In the genomic region with DNA sequence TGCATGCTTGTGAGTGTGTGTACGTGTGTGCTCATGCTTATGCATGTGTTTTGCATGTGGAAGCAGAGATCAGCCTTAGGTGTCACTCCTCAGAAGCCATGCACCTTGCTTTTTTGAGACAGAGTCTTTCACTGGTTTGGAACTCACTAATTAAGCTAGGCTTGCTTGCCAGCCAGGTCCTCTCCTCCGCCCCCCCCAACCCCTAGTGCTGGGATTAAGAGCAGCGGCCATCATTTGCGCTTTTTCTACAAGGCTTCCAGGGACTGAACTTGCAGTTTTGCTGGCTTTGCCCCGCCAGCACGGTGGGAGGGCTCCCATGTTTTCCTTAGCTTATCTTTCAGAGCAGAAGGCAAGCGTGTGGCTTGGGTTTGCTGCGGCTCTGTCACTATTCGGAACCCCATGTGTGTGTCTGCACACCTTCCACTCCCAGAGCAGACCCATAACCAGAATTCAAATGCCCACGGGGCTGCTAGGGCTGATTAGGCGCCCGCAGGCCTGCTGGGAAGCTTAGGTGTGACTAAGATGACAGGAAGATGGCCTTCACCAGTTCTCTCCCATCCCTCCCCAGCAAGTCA, we compare ENCODE assay signal across 10 mouse cellular contexts. TPM values are rescaled to one million over a fixed set of nuclear protein-coding genes. Genes with fewer than 3 reads are reported as not detected.
DNase-seq lines count a peak whose midpoint lies in the region; ATAC-seq and TF ChIP-seq lines count a peak whose summit lies in the region.
"Had no signal": no experiment of that assay in that cellular context is flagged by ENCODE, and none has a peak within 500 bp of the region (broad histone marks: within the 10 kb centered on the region; RNA-seq: fewer than 3 reads in every experiment).

No protein-coding gene starts in this region.

- H3K27me3 ChIP-seq in heart, embryonic 12.5 days (replicated peaks): peaks cover 8% of the 10 kb centered on the region; the same call in 1 of the 2 replicates
- peaks cover 33% of the 10 kb centered on the region for H3K27me3 ChIP-seq in G1E (ENCODE audit: insufficient read depth, low read length)
- H3K27me3 ChIP-seq in embryonic facial prominence, embryonic 14.5 days (replicated peaks; ENCODE audit: control insufficient read depth, insufficient read depth, low read length): 0 out of 2 replicates have a peak, but pooled peaks cover 3% of the 10 kb centered on the region
- H3K27me3 ChIP-seq in liver, embryonic 13.5 days: peaks cover 13% of the 10 kb centered on the region; the same call in 1 of the 2 replicates

- H3K9me3 ChIP-seq in heart, embryonic 12.5 days (replicated peaks): no peaks in the 10 kb centered on the region
- H3K9me3 ChIP-seq in G1E (replicated peaks): no peaks in the 10 kb centered on the region
- H3K9me3 ChIP-seq in embryonic facial prominence, embryonic 14.5 days (ENCODE audit: control insufficient read depth, low read length): no peaks in the 10 kb centered on the region
- no peaks in the 10 kb centered on the region for H3K9me3 ChIP-seq in liver, embryonic 13.5 days (replicated peaks)
- H3K9me3 ChIP-seq: limb, embryonic 15.5 days had no signal

- H3K27ac ChIP-seq in heart, embryonic 12.5 days (ENCODE audit: poor library complexity, severe bottlenecking): peak overlapping the region; percentile 30; the same call in 1 of the 2 replicates
- H3K27ac ChIP-seq in embryonic facial prominence, embryonic 14.5 days (replicated peaks; ENCODE audit: low read depth, low read length): peak overlapping the region; percentile 21; the same call in 1 of the 2 replicates
- H3K27ac ChIP-seq in liver, embryonic 13.5 days: peak overlapping the region; percentile 83
- H3K27ac ChIP-seq: limb, embryonic 15.5 days had no signal

- no peak overlapping the region for H3K4me3 ChIP-seq in heart, embryonic 12.5 days
- peak overlapping the region; percentile 53; the same call in 1 of the 2 replicates for H3K4me3 ChIP-seq in G1E (ENCODE audit: low read depth, low read length)
- peak overlapping the region; percentile 13; the same call in 1 of the 2 replicates for H3K4me3 ChIP-seq in embryonic facial prominence, embryonic 14.5 days (ENCODE audit: low read depth, low read length)
- H3K4me3 ChIP-seq in liver, embryonic 13.5 days (replicated peaks): peak overlapping the region; percentile 26
- H3K4me3 ChIP-seq: limb, embryonic 15.5 days had no signal

- peak overlapping the region; percentile 57 for H3K4me2 ChIP-seq in heart, embryonic 12.5 days
- peak overlapping the region; percentile 46 for H3K4me2 ChIP-seq in embryonic facial prominence, embryonic 14.5 days (ENCODE audit: low read depth, low read length)
- peak overlapping the region; percentile 65 for H3K4me2 ChIP-seq in liver, embryonic 13.5 days

- peak; percentile 46; the same call in 1 of the 2 replicates for ATAC-seq in heart, embryonic 12.5 days (ENCODE audit: insufficient number of reproducible peaks, low FRiP score)
- peak; percentile 69 for ATAC-seq in G1E (ENCODE audit: extremely low read depth, insufficient number of reproducible peaks, low FRiP score, poor library complexity, severe bottlenecking)
- ATAC-seq in embryonic facial prominence, embryonic 14.5 days (ENCODE audit: low read depth): no peak
- peak; percentile 70 for ATAC-seq in liver, embryonic 13.5 days (ENCODE audit: low read depth)
- ATAC-seq: activated CD4-positive, CD25-positive, alpha-beta regulatory T cell, adult 4 months had no signal

- DNase-seq in heart, postnatal 4 days: no peak
- peak; percentile 51 for DNase-seq in G1E (ENCODE audit: low spot score)
- DNase-seq in embryonic facial prominence, embryonic 14.5 days (ENCODE audit: low spot score): no peak
- peak; percentile 72 for DNase-seq in liver, embryonic 13.5 days
- no peak for DNase-seq in cerebellum, adult 9-11 months
- DNase-seq in adrenal gland, adult 8-10 months: no peak
- no peak for DNase-seq in urinary bladder, postnatal 10 days (ENCODE audit: low spot score)

- peak overlapping the region; percentile 22; the same call in 1 of the 2 replicates for H3K9ac ChIP-seq in heart, embryonic 12.5 days
- 0 out of 2 replicates have a peak overlapping the region, but pooled peaks have one; percentile 8 for H3K9ac ChIP-seq in embryonic facial prominence, embryonic 14.5 days (ENCODE audit: low read depth, low read length)
- peak overlapping the region; percentile 62 for H3K9ac ChIP-seq in liver, embryonic 13.5 days
- H3K9ac ChIP-seq: limb, embryonic 15.5 days had no signal

- no peak for TF ChIP-seq CTCF in G1E (IDR thresholded peaks at IDR 0.05; ENCODE audit: low read depth, low read length)

- H3K4me1 ChIP-seq in heart, embryonic 12.5 days (replicated peaks): peaks cover 41% of the 10 kb centered on the region
- peaks cover 79% of the 10 kb centered on the region for H3K4me1 ChIP-seq in G1E (ENCODE audit: insufficient read depth, low read depth, low read length)
- peaks cover 21% of the 10 kb centered on the region for H3K4me1 ChIP-seq in embryonic facial prominence, embryonic 14.5 days (ENCODE audit: control insufficient read depth, insufficient read depth, low read length)
- H3K4me1 ChIP-seq in liver, embryonic 13.5 days (replicated peaks): peaks cover 68% of the 10 kb centered on the region

- no peaks in the 10 kb centered on the region for H3K36me3 ChIP-seq in heart, embryonic 12.5 days
- no peaks in the 10 kb centered on the region for H3K36me3 ChIP-seq in G1E (replicated peaks)
- no peaks in the 10 kb centered on the region for H3K36me3 ChIP-seq in embryonic facial prominence, embryonic 14.5 days (ENCODE audit: control insufficient read depth, insufficient read depth, low read length)
- H3K36me3 ChIP-seq in liver, embryonic 13.5 days: no peaks in the 10 kb centered on the region
- H3K36me3 ChIP-seq: limb, embryonic 15.5 days had no signal

- 10% methylated on average over 12 of the region's 12 CpGs for WGBS in heart, embryonic 12.5 days
- WGBS in embryonic facial prominence, embryonic 14.5 days: 13% methylated on average over 12 of the region's 12 CpGs
- WGBS in liver, embryonic 13.5 days (ENCODE audit: insufficient replicate concordance): 6% methylated on average over 12 of the region's 12 CpGs

RNA-seq across cellular contexts. Expression of gene Gadd45g, which starts 4.8 kb away (rescaled TPM):
- 58.9 and 64.4 TPM in 2 replicates for polyA plus RNA-seq in heart, embryonic 12.5 days (2016; fragmentation: Nextera tagmentation; extraction: Ambion mirVana)
- 10 to 100 TPM; 23.8 to 29.4 TPM for total RNA-seq in heart, postnatal 4 days (2021)
- total RNA-seq in G1E (2014; fragmentation: Nextera tagmentation) (6.6 and 8.1 TPM in 2 replicates), G1E (2017) (28.7 and 32.6 TPM in 2 replicates)
- 13.2 and 13.6 TPM in 2 replicates for polyA plus RNA-seq in G1E (2012)
- polyA plus RNA-seq in embryonic facial prominence, embryonic 14.5 days (2014; fragmentation: Nextera tagmentation; extraction: Ambion mirVana): 53.3 and 57.3 TPM in 2 replicates
- polyA plus RNA-seq in liver, embryonic 13.5 days (2015; fragmentation: Nextera tagmentation; extraction: Ambion mirVana): 19.5 and 20.8 TPM in 2 replicates
- 10 to 100 TPM; 13.3 to 61.3 (median 18.6) TPM for total RNA-seq in adrenal gland, adult 8-10 months (2022)

RNA-seq across cellular contexts. Expression of gene Sema4d, which starts 48.1 kb away (rescaled TPM):
- polyA plus RNA-seq in heart, embryonic 12.5 days (2016; fragmentation: Nextera tagmentation; extraction: Ambion mirVana): 17.3 and 17.4 TPM in 2 replicates
- total RNA-seq in heart, postnatal 4 days (2021): 10 to 100 TPM; 54.7 to 61.4 TPM
- total RNA-seq in G1E (2014; fragmentation: Nextera tagmentation) (62.1 and 66.9 TPM in 2 replicates), G1E (2017) (15.6 and 17.3 TPM in 2 replicates)
- polyA plus RNA-seq in G1E (2012): 58.6 and 64.7 TPM in 2 replicates
- polyA plus RNA-seq in embryonic facial prominence, embryonic 14.5 days (2014; fragmentation: Nextera tagmentation; extraction: Ambion mirVana): 11.1 and 11.7 TPM in 2 replicates
- 6.0 and 7.6 TPM in 2 replicates for polyA plus RNA-seq in liver, embryonic 13.5 days (2015; fragmentation: Nextera tagmentation; extraction: Ambion mirVana)
- 10 to 100 TPM in 3 of 4 experiments, 1 to 10 TPM in 1; 8.9 to 23.2 (median 16.2) TPM for total RNA-seq in adrenal gland, adult 8-10 months (2022)

Comparison
In these comparisons a context has a peak if more than half of its experiments do, and no peak if none do; other contexts are left out.
1. H3K27ac ChIP-seq: peak in every context shown above with its lines; median percentile 83 in liver, embryonic 13.5 days; 30 in heart, embryonic 12.5 days; 21 in embryonic facial prominence, embryonic 14.5 days.
2. H3K9ac ChIP-seq: peak in every context shown above with its lines; median percentile 62 in liver, embryonic 13.5 days; 22 in heart, embryonic 12.5 days; 8 in embryonic facial prominence, embryonic 14.5 days.
3. DNase-seq: peak in G1E (single experiment) and liver, embryonic 13.5 days (single experiment); none in heart, postnatal 4 days (single experiment), embryonic facial prominence, embryonic 14.5 days (single experiment), cerebellum, adult 9-11 months (single experiment), adrenal gland, adult 8-10 months (single experiment) and urinary bladder, postnatal 10 days (single experiment).
4. Peak in every context shown above with its lines, with median percentiles within 50 percentile points of each other: H3K4me2 ChIP-seq.